Mouse (Mus musculus): Measurements from ENCODE around the gene Crim1.

The Crim1 gene

GRCm38 (mm10) chr17:78199626-78200560, at the start of gene Crim1:
TSS of gene Crim1 (plus strand) at chr17:78200248.
- in situ Hi-C loops (cut with MboI; ENCODE audit: low pct_unique_long_range_greater_than_20kb in 1 of 2, low sequenced_read_pairs in 2 of 2, unreplicated experiment in 1 of 2), result loop anchor here in 1 of 2 experiments (10.0 kb wide), 1 partner anchor 235 kb away; no protein-coding TSS in a partner anchor

- in situ Hi-C loops (cut with MboI; ENCODE audit: low pct_unique_long_range_greater_than_20kb in 1 of 2, low sequenced_read_pairs in 2 of 2, unreplicated experiment in 1 of 2), result loop anchor here in 1 of 2 experiments (10.0 kb wide), 1 partner anchor 107 kb away; no protein-coding TSS in a partner anchor
These were observed 48.4 kb upstream of the Crim1 start for GRCm38 (mm10) chr17:78151479-78152282.

- in situ Hi-C loops (cut with MboI; ENCODE audit: low pct_unique_long_range_greater_than_20kb in 1 of 2, low sequenced_read_pairs in 2 of 2, unreplicated experiment in 1 of 2), result no loop called here
These were observed 36.8 kb upstream of the Crim1 start for GRCm38 (mm10) chr17:78163278-78163677.

- in situ Hi-C loops (cut with MboI; ENCODE audit: low pct_unique_long_range_greater_than_20kb in 1 of 2, low sequenced_read_pairs in 2 of 2, unreplicated experiment in 1 of 2), result no loop called here
These were observed 36.3 kb upstream of the Crim1 start for GRCm38 (mm10) chr17:78163724-78164236.

- in situ Hi-C loops (cut with MboI; ENCODE audit: low pct_unique_long_range_greater_than_20kb in 1 of 2, low sequenced_read_pairs in 2 of 2, unreplicated experiment in 1 of 2), result no loop called here
These were observed 34.2 kb upstream of the Crim1 start for GRCm38 (mm10) chr17:78165855-78166254.

GRCm38 (mm10) chr17:78166566-78166965, 33.5 kb upstream of the Crim1 start:
- in situ Hi-C loops (cut with MboI; ENCODE audit: low pct_unique_long_range_greater_than_20kb in 1 of 2, low sequenced_read_pairs in 2 of 2, unreplicated experiment in 1 of 2), result no loop called here

GRCm38 (mm10) chr17:78172371-78172770, 27.7 kb upstream of the Crim1 start:
- in situ Hi-C loops (cut with MboI; ENCODE audit: low pct_unique_long_range_greater_than_20kb in 1 of 2, low sequenced_read_pairs in 2 of 2, unreplicated experiment in 1 of 2), result no loop called here

- in situ Hi-C loops (cut with MboI; ENCODE audit: low pct_unique_long_range_greater_than_20kb in 1 of 2, low sequenced_read_pairs in 2 of 2, unreplicated experiment in 1 of 2), result no loop called here
These were observed 19.3 kb upstream of the Crim1 start for GRCm38 (mm10) chr17:78180766-78181165.

GRCm38 (mm10) chr17:78196184-78196583, 3.9 kb upstream of the Crim1 start:
- in situ Hi-C loops (cut with MboI; ENCODE audit: low pct_unique_long_range_greater_than_20kb in 1 of 2, low sequenced_read_pairs in 2 of 2, unreplicated experiment in 1 of 2), result loop anchor here in 1 of 2 experiments (10.0 kb wide), 1 partner anchor 239 kb away; no protein-coding TSS in a partner anchor

- in situ Hi-C loops (cut with MboI; ENCODE audit: low pct_unique_long_range_greater_than_20kb in 1 of 2, low sequenced_read_pairs in 2 of 2, unreplicated experiment in 1 of 2), result loop anchor here in 1 of 2 experiments (10.0 kb wide), 1 partner anchor 238 kb away; no protein-coding TSS in a partner anchor
These were observed 2.9 kb upstream of the Crim1 start for GRCm38 (mm10) chr17:78197111-78197510.

GRCm38 (mm10) chr17:78198140-78198539, 1.9 kb upstream of the Crim1 start:
- in situ Hi-C loops (cut with MboI; ENCODE audit: low pct_unique_long_range_greater_than_20kb in 1 of 2, low sequenced_read_pairs in 2 of 2, unreplicated experiment in 1 of 2), result loop anchor here in 1 of 2 experiments (10.0 kb wide), 1 partner anchor 237 kb away; no protein-coding TSS in a partner anchor

- in situ Hi-C loops (cut with MboI; ENCODE audit: low pct_unique_long_range_greater_than_20kb in 1 of 2, low sequenced_read_pairs in 2 of 2, unreplicated experiment in 1 of 2), result loop anchor here in 1 of 2 experiments (10.0 kb wide), 1 partner anchor 236 kb away; no protein-coding TSS in a partner anchor
These were observed 1.2 kb upstream of the Crim1 start for GRCm38 (mm10) chr17:78198820-78199219.

- in situ Hi-C loops (cut with MboI; ENCODE audit: low pct_unique_long_range_greater_than_20kb in 1 of 2, low sequenced_read_pairs in 2 of 2, unreplicated experiment in 1 of 2), result loop anchor here in 1 of 2 experiments (10.0 kb wide), 1 partner anchor 236 kb away; no protein-coding TSS in a partner anchor
These were observed 820 bp upstream of the Crim1 start for GRCm38 (mm10) chr17:78199231-78199625.

- in situ Hi-C loops (cut with MboI; ENCODE audit: low pct_unique_long_range_greater_than_20kb in 1 of 2, low sequenced_read_pairs in 2 of 2, unreplicated experiment in 1 of 2), result no loop called here
These were observed 643 bp downstream of the Crim1 start for GRCm38 (mm10) chr17:78200561-78201220.

GRCm38 (mm10) chr17:78201221-78202058, 1.4 kb downstream of the Crim1 start:
- in situ Hi-C loops (cut with MboI; ENCODE audit: low pct_unique_long_range_greater_than_20kb in 1 of 2, low sequenced_read_pairs in 2 of 2, unreplicated experiment in 1 of 2), result no loop called here

- in situ Hi-C loops (cut with MboI; ENCODE audit: low pct_unique_long_range_greater_than_20kb in 1 of 2, low sequenced_read_pairs in 2 of 2, unreplicated experiment in 1 of 2), result no loop called here
These were observed 2.2 kb downstream of the Crim1 start for GRCm38 (mm10) chr17:78202221-78202620.

GRCm38 (mm10) chr17:78202756-78203155, 2.7 kb downstream of the Crim1 start:
- in situ Hi-C loops (cut with MboI; ENCODE audit: low pct_unique_long_range_greater_than_20kb in 1 of 2, low sequenced_read_pairs in 2 of 2, unreplicated experiment in 1 of 2), result no loop called here
